Mouse (Mus musculus) embryonic facial prominence, embryonic 12.5 days (tissue): ENCODE measurements at regions not wholly inside any gene's neighbourhood (a gene's known extent, or its start where the extent isn't known, plus 50 kb on each side); places are given as distances from the start of the nearest gene placed in this dataset.
"Not testable (repeated sequence)": the region's sequence is repeated elsewhere in the genome, so short reads cannot be mapped to it uniquely, and the experiment has no call there.

Experiments
- ATAC-seq: fragments of 200-750 bp; cut with Nextera tagmentation; 2 replicates; pipeline ENCODE4 v1.8.0; 2017; ENCODE audit not compliant: insufficient number of reproducible peaks, insufficient read depth, low FRiP score, low TSS enrichment
- H3K27ac ChIP-seq: fragments of 300-500 bp; sonication (generic); 2 replicates; pipeline ENCODE4 v1.5.1; 2016; ENCODE audit warnings: mild to moderate bottlenecking
- H3K27me3 ChIP-seq: fragments of 300-500 bp; sonication (generic); 2 replicates; pipeline ENCODE4 v1.6.1; 2016; ENCODE audit warnings: mild to moderate bottlenecking, moderate library complexity
- H3K36me3 ChIP-seq: fragments of 300-500 bp; sonication (generic); 2 replicates; pipeline ENCODE4 v1.6.1; 2016; ENCODE audit warnings: mild to moderate bottlenecking
- H3K4me1 ChIP-seq: fragments of 300-500 bp; sonication (generic); 2 replicates; pipeline ENCODE4 v1.6.1; 2016
- H3K4me2 ChIP-seq: fragments of 300-500 bp; sonication (generic); replicated peaks from 2 replicates; pipeline ENCODE4 v1.6.1; 2016; ENCODE audit warnings: mild to moderate bottlenecking, moderate library complexity
- H3K4me3 ChIP-seq: fragments of 300-500 bp; sonication (generic); 2 replicates; pipeline ENCODE4 v1.5.1; 2016; ENCODE audit warnings: mild to moderate bottlenecking
- H3K9ac ChIP-seq: fragments of 300-500 bp; sonication (generic); 2 replicates; pipeline ENCODE4 v1.6.1; 2016; ENCODE audit warnings: mild to moderate bottlenecking, moderate library complexity
- H3K9me3 ChIP-seq: fragments of 300-500 bp; sonication (generic); 2 replicates; pipeline ENCODE4 v1.6.1; 2016; ENCODE audit warnings: mild to moderate bottlenecking, moderate library complexity
- WGBS: fragments of 180-500 bp; shearing (Covaris S2); methylation state at CpG from one replicate; pipeline ENCODE4 v1.1.7; 2016; 5-methylcytosine and 5-hydroxymethylcytosine counted together

- not testable (repeated sequence) for H3K4me1 ChIP-seq, H3K36me3 ChIP-seq, H3K4me2 ChIP-seq, H3K9me3 ChIP-seq, H3K9ac ChIP-seq, ATAC-seq, H3K27me3 ChIP-seq, H3K27ac ChIP-seq
- H3K4me3 ChIP-seq, result peak overlapping the region; percentile 34
- WGBS, result no CpG with 5 or more reads among the region's 44 CpGs
Observed at GRCm38 (mm10) chr12:23968968-23969367, 128.1 kb downstream of the 9030624G23Rik start.
